Mouse (Mus musculus) splenic B cell, adult 2 months (primary cell): ENCODE data around the gene Azin2.

Source experiments
- DNase-seq: peaks from one replicate; pipeline ENCODE4 v3.0.0-alpha.2; 2011; ENCODE audit warnings: low read depth, low spot score
- H3K27me3 ChIP-seq: 2 replicates; pipeline ENCODE4 v1.6.1; 2012; ENCODE audit warnings: mild to moderate bottlenecking, low read length, moderate library complexity, mixed read lengths; ENCODE audit not compliant: control insufficient read depth, poor library complexity, insufficient read depth, severe bottlenecking
- H3K36me3 ChIP-seq: 2 replicates; pipeline ENCODE4 v1.6.1; 2012; ENCODE audit warnings: mild to moderate bottlenecking, low read length, moderate library complexity, mixed read lengths; ENCODE audit not compliant: control insufficient read depth, poor library complexity, insufficient read depth, severe bottlenecking

Azin2 gene

GRCm38 (mm10) chr4:128988911-128989310, 26.7 kb upstream of the Azin2 start:
- no peaks in the 10 kb centered on the region for H3K27me3 ChIP-seq
- H3K36me3 ChIP-seq = no peaks in the 10 kb centered on the region
- no peak for DNase-seq

DNA sequence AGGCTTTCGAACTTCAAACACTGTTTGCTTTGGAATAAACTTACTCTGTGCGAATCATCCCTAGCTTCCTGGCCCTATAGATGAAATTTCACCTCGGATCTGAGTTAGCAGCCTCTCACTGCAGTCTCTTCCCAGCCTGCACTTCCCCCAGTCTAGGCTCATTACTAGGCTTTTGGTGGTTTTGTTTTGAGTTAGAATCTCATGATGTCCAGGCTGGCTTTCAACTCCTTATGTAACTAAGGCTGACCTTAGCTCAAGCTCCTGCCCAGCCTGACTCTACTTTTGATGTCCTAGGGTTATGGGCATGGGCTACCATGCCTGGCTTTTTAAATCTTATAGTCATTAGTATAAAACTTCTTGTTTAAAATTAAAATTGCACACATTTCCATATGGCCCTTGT, 22.4 kb upstream of the Azin2 start:
- H3K27me3 ChIP-seq = no peaks in the 10 kb centered on the region
- no peak for DNase-seq
- no peaks in the 10 kb centered on the region for H3K36me3 ChIP-seq

- Histone ChIP-seq H3K36me3 (no peaks in the 10 kb centered on the region), H3K27me3 (no peaks in the 10 kb centered on the region)
- no peak for DNase-seq
These were observed 21.4 kb upstream of the Azin2 start for GRCm38 (mm10) chr4:128983656-128984055.

- Histone ChIP-seq H3K36me3 (no peaks in the 10 kb centered on the region), H3K27me3 (no peaks in the 10 kb centered on the region)
These were observed 20.9 kb upstream of the Azin2 start for GRCm38 (mm10) chr4:128983151-128983550.

DNA sequence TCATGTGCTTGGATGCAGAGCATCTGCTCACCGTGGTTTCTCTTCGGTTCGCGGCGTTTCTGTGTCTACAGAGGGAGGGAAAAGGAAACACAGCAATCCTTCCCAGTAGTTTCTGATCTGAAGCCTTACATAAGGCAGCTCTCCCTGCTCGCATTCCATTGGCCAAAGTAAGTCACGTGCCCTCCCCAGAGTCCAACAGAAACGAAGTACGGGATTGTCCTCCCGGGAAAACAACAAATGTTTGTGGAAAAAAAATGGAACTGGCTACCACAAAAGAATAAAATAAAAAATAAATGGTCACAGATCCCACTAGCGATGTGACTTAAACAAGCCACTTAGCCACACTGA, 19.6 kb upstream of the Azin2 start:
- peak; percentile 23 for DNase-seq

More at GRCm38 (mm10) chr4:128983151-128983550, 20.9 kb upstream of the Azin2 start:
- DNase-seq = no peak

GRCm38 (mm10) chr4:128980890-128981832, 18.9 kb upstream of the Azin2 start:
- Histone ChIP-seq H3K27me3 (no peaks in the 10 kb centered on the region), H3K36me3 (no peaks in the 10 kb centered on the region)
- DNase-seq = peak; percentile 76

More for the DNA sequence above, 19.6 kb upstream of the Azin2 start:
- Histone ChIP-seq H3K36me3 (no peaks in the 10 kb centered on the region), H3K27me3 (no peaks in the 10 kb centered on the region)

- no peak for DNase-seq
- Histone ChIP-seq H3K36me3 (no peaks in the 10 kb centered on the region), H3K27me3 (no peaks in the 10 kb centered on the region)
These were observed 16.4 kb upstream of the Azin2 start for GRCm38 (mm10) chr4:128978634-128979033.

GRCm38 (mm10) chr4:128977217-128977616, 15.0 kb upstream of the Azin2 start:
- H3K27me3 ChIP-seq = no peaks in the 10 kb centered on the region
- DNase-seq = no peak
- H3K36me3 ChIP-seq = no peaks in the 10 kb centered on the region

GRCm38 (mm10) chr4:128976577-128976976, 14.3 kb upstream of the Azin2 start:
- Histone ChIP-seq H3K27me3 (no peaks in the 10 kb centered on the region), H3K36me3 (no peaks in the 10 kb centered on the region)
- no peak for DNase-seq

DNA sequence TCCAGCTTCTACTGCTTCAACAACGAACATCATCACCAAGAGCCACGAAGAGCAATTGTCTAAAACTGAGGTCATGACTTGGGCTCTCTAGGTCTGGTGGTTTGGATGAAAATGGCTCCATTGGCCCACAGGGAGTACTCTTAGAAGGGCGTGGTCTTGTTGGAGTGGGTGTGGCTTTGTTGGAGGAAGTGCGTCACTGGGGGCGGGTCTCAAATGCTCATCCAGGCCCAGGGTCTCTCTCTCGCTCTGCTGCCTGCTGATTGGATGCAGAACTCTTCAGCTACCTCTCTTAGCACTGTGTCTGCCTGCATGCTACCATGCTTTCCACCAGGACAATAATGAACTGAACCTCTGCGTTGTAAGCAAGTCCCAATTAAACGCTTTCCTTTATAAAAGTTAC, 12.4 kb upstream of the Azin2 start:
- Histone ChIP-seq H3K27me3 (no peaks in the 10 kb centered on the region), H3K36me3 (no peaks in the 10 kb centered on the region)
- DNase-seq = peak; percentile 19

DNA sequence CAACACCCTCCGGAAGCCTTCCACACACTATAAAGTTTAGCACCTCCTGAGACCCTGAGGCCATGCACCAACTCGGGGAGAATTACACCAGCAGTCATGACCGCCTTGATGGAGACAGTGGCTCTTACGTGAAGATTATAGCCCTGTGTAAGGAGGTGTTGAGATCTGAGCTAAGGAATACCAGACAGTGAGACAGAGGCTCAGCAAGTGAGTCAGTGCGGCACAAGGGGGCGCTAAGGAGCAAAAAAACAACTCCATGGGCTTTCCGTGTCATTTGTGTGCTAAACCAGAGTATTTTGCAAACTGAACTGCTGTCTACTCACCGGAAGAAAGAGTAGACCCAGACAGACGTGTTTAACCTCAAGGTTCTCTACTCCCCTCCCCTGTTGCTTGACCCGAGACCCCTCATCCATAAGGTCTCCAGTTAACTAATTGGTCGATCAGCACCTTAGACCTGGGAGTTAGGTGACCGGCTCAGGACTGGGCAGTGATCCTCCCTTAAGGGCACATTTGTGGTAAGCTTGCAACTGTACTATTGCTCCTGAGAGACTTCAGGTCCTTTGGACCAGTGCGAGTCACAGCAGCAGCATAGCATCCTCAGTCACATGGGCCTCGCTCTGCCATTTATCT, 8.9 kb upstream of the Azin2 start:
- no peaks in the 10 kb centered on the region for H3K36me3 ChIP-seq
- DNase-seq = peak; percentile 89

GRCm38 (mm10) chr4:128970417-128970807, 8.2 kb upstream of the Azin2 start:
- no peaks in the 10 kb centered on the region for H3K36me3 ChIP-seq
- DNase-seq = no peak
- no peaks in the 10 kb centered on the region for H3K27me3 ChIP-seq

More for the DNA sequence above, 8.9 kb upstream of the Azin2 start:
- no peaks in the 10 kb centered on the region for H3K27me3 ChIP-seq

DNA sequence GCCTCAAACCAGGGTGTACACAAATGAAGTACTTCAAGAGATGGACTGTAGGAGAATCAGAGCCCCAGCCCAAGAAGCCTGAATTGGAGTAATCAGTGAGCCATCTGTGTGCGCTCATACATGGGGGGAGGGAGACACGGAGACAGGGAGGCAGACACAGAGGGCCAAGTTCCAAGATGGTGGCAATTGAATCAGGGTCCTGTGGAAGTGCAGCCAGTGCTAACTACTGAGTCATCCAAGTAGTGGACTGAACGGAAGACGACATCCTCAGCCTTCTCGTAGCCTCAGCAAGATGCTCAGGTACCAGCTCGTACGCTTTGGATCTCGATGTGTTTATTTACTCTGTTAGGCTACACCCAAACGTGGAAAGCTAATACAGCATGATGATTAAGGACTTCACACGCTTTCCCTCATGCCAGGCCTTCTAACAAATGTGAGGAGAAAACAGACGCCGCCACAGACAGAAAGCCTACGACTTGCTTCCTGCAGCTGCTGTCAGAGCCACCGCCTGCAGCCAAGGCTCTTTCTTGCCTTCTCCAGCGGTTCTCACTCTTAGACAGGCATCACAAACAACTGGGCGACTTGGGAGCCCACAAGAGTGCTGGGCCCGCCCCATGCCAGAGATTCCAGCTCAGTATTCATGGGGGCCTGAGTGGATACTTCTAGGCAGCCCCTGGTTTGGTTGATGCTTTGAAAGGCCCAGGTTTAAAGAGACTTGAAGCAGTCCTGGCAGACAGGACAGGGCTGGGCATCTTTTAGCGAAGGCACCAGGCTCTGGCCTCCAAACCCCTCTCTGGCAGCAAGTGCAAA, 7.6 kb upstream of the Azin2 start:
- no peaks in the 10 kb centered on the region for H3K36me3 ChIP-seq
- H3K27me3 ChIP-seq = no peaks in the 10 kb centered on the region
- no peak for DNase-seq

GRCm38 (mm10) chr4:128969081-128969480, 6.8 kb upstream of the Azin2 start:
- Histone ChIP-seq H3K27me3 (no peaks in the 10 kb centered on the region), H3K36me3 (no peaks in the 10 kb centered on the region)
- DNase-seq = no peak

GRCm38 (mm10) chr4:128966751-128967150, 4.5 kb upstream of the Azin2 start:
- peaks cover 1% of the 10 kb centered on the region; the same call in 1 of the 2 replicates for H3K27me3 ChIP-seq
- DNase-seq = no peak
- no peaks in the 10 kb centered on the region for H3K36me3 ChIP-seq
